Mouse (Mus musculus) midbrain, embryonic 14.5 days (tissue): Measurements from ENCODE around the gene H2afb2. TPM values are rescaled to one million over a fixed set of nuclear protein-coding genes. Genes with fewer than 3 reads are reported as not detected.

Experiments
- ATAC-seq: fragments of 200-750 bp; cut with Nextera tagmentation; 2 replicates; pipeline ENCODE4 v1.8.0; 2017; ENCODE audit warnings: moderate number of reproducible peaks, moderate library complexity; ENCODE audit not compliant: low FRiP score, low TSS enrichment
- DNase-seq: peaks from one replicate; pipeline ENCODE4 v3.0.0-alpha.2; 2015
- H3K27ac ChIP-seq: fragments of 300-500 bp; sonication (generic); replicated peaks from 2 replicates; pipeline ENCODE4 v1.5.1; 2014; ENCODE audit warnings: mild to moderate bottlenecking, low read depth, low read length, moderate library complexity
- H3K27me3 ChIP-seq: fragments of 300-500 bp; sonication (generic); 2 replicates; pipeline ENCODE4 v1.6.1; 2014; ENCODE audit warnings: low read length, control low read depth, mixed read lengths; ENCODE audit not compliant: control insufficient read depth, insufficient read depth
- H3K36me3 ChIP-seq: fragments of 300-500 bp; sonication (generic); 2 replicates; pipeline ENCODE4 v1.6.1; 2014; ENCODE audit warnings: low read length, control low read depth; ENCODE audit not compliant: control insufficient read depth, insufficient read depth
- H3K4me1 ChIP-seq: fragments of 300-500 bp; sonication (generic); 2 replicates; pipeline ENCODE4 v1.6.1; 2014; ENCODE audit warnings: mild to moderate bottlenecking, antibody characterized with exemption, low read length, control low read depth; ENCODE audit not compliant: control insufficient read depth, insufficient read depth
- H3K4me2 ChIP-seq: fragments of 300-500 bp; sonication (generic); 2 replicates; pipeline ENCODE4 v1.6.1; 2014; ENCODE audit warnings: mild to moderate bottlenecking, low read length, moderate library complexity
- H3K4me3 ChIP-seq: fragments of 300-500 bp; sonication (generic); replicated peaks from 2 replicates; pipeline ENCODE4 v1.5.1; 2014; ENCODE audit warnings: low read depth, low read length
- H3K9ac ChIP-seq: fragments of 300-500 bp; sonication (generic); replicated peaks from 2 replicates; pipeline ENCODE4 v1.6.1; 2014; ENCODE audit warnings: mild to moderate bottlenecking, low read length, moderate library complexity
- H3K9me3 ChIP-seq: fragments of 300-500 bp; sonication (generic); 2 replicates; pipeline ENCODE4 v1.6.1; 2016; ENCODE audit warnings: low read length, control low read depth, mixed read lengths; ENCODE audit not compliant: control insufficient read depth
- WGBS: fragments of 180-500 bp; shearing (Covaris S2); extraction: QIAGEN DNeasy Blood & Tissue Kit; methylation state at CpG from one replicate; pipeline ENCODE4 v1.1.7; 2014; 5-methylcytosine and 5-hydroxymethylcytosine counted together
- polyA plus RNA-seq: library from polyadenylated mRNA; unstranded; fragments of >200 nt; fragmentation: Nextera tagmentation; extraction: Ambion mirVana; gene quantifications from 2 replicates; pipeline ENCODE4 v1.2.1, GENCODE M21; 2014

The H2afb2 gene
- polyA plus RNA-seq, result not detected in 2 replicates

DNA sequence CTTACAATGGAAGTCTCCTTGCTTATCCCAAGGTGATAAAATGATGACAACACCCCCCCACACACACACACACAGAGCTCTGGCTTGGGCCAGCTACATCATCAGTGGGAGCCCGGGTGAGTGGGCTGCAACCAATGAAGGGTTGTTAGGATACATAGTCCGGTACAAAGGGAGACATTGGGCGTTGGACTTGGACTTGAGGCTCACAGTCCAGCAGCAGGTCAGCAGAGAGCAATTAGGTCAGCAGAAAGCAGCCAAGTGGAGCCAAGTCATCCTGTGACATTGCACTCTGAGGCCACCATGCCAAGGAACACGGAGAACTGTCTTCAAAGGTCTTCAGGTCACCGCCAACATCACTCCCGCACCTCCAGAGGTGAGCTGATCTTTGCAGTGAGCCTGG, at the start of gene H2afb2:
H2afb2 (plus strand) TSS at position 301 of the 400 bp plus-strand sequence.
- WGBS, result 94% methylated on average over 6 of the region's 6 CpGs
- Histone ChIP-seq H3K4me2 (no peak within 1 kb of the TSS), H3K4me1 (no peaks in the 10 kb centered on the region), H3K36me3 (no peaks in the 10 kb centered on the region), H3K9me3 (no peaks in the 10 kb centered on the region), H3K4me3 (no peak within 1 kb of the TSS), H3K27ac (no peak within 1 kb of the TSS), H3K9ac (no peak within 1 kb of the TSS), H3K27me3 (no peaks in the 10 kb centered on the region)
- DNase-seq, result no peak
- no peak for ATAC-seq

Other genes with a start within 250 kb of the H2afb2 start
- gene Cpxcr1, start 232.2 kb upstream of the H2afb2 start, polyA plus RNA-seq, result not detected in 2 replicates